Mouse (Mus musculus) heart, adult 2 months (tissue): ENCODE data around the gene Dennd4a.

Experiments
- CTCF ChIP-seq: fragments of 200-600 bp; IDR thresholded peaks from 2 replicates; pipeline ENCODE4 v1.8.1; 2022; ENCODE audit warnings: antibody characterized with exemption, mild to moderate bottlenecking, moderate library complexity
- POLR2A ChIP-seq: fragments of 200-500 bp; IDR thresholded peaks from 2 replicates; pipeline ENCODE4 v1.6.1; 2011; ENCODE audit warnings: mild to moderate bottlenecking, low read depth, low read length, control low read depth; ENCODE audit not compliant: insufficient read depth

GRCm38 (mm10) chr9:64769911-64770310 is 41.2 kb upstream of the Dennd4a start:
- TF ChIP-seq POLR2A (no peak), CTCF (no peak)
